ENCODE assay signal across 33 mouse cellular contexts in genomic region chr1:192857582-192857981, GRCm38 (mm10). TPM values are rescaled to one million over a fixed set of nuclear protein-coding genes. Genes with fewer than 3 reads are reported as not detected.
"Had no signal": no experiment of that assay in that cellular context is flagged by ENCODE, and none has a peak within 500 bp of the region (broad histone marks: within the 10 kb centered on the region; RNA-seq: fewer than 3 reads in every experiment).

No protein-coding gene starts in this region.

- H3K9ac ChIP-seq: limb, embryonic 12.5 days; limb, embryonic 13.5 days; limb, embryonic 15.5 days; liver, embryonic 12.5 days; liver, embryonic 13.5 days; liver, embryonic 14.5 days; liver, embryonic 15.5 days; liver, postnatal 0 days; lung, embryonic 14.5 days; lung, embryonic 15.5 days; midbrain, embryonic 12.5 days; midbrain, embryonic 13.5 days; midbrain, embryonic 15.5 days had no signal

- H3K36me3 ChIP-seq: limb, embryonic 12.5 days; limb, embryonic 13.5 days; limb, embryonic 15.5 days; liver, embryonic 12.5 days; liver, embryonic 13.5 days; liver, embryonic 15.5 days; lung, embryonic 15.5 days; midbrain, embryonic 10.5 days; midbrain, embryonic 12.5 days; midbrain, embryonic 13.5 days; midbrain, embryonic 15.5 days had no signal

- H3K9me3 ChIP-seq: limb, embryonic 10.5 days; limb, embryonic 12.5 days; limb, embryonic 13.5 days; limb, embryonic 15.5 days; liver, embryonic 12.5 days; liver, embryonic 13.5 days; liver, embryonic 15.5 days; lung, embryonic 15.5 days; megakaryocyte, embryonic 14.5 days; midbrain, embryonic 10.5 days; midbrain, embryonic 12.5 days; midbrain, embryonic 13.5 days; midbrain, embryonic 15.5 days had no signal

- H3K4me1 ChIP-seq: liver, embryonic 13.5 days; liver, embryonic 15.5 days; megakaryocyte, embryonic 14.5 days had no signal

- H3K27me3 ChIP-seq: limb, embryonic 12.5 days; limb, embryonic 13.5 days; limb, embryonic 15.5 days; midbrain, embryonic 15.5 days had no signal

- H3K27ac ChIP-seq: left cerebral cortex, adult 2 months; limb, embryonic 10.5 days; limb, embryonic 12.5 days; limb, embryonic 13.5 days; limb, embryonic 15.5 days; liver, embryonic 12.5 days; liver, embryonic 13.5 days; liver, embryonic 14.5 days; liver, embryonic 15.5 days; lung, embryonic 15.5 days; macrophage; midbrain, embryonic 10.5 days; midbrain, embryonic 12.5 days; midbrain, embryonic 13.5 days; midbrain, embryonic 15.5 days had no signal

- H3K4me3 ChIP-seq: left cerebral cortex, adult 2 months; limb, embryonic 10.5 days; limb, embryonic 12.5 days; limb, embryonic 13.5 days; limb, embryonic 15.5 days; liver, embryonic 12.5 days; liver, embryonic 13.5 days; liver, embryonic 15.5 days; lung, embryonic 15.5 days; megakaryocyte, embryonic 14.5 days; midbrain, embryonic 10.5 days; midbrain, embryonic 12.5 days; midbrain, embryonic 13.5 days; midbrain, embryonic 15.5 days had no signal

- DNase-seq: left cerebral cortex, postnatal 4 days; liver; liver, embryonic 13.5 days; liver, postnatal 0 days; lung, adult 18-20 months; lung, adult 2 months; lung, embryonic 14.5 days; lung, postnatal 10 days; lung, postnatal 14 days; lung, postnatal 36 days; lung, postnatal 4 days; midbrain, embryonic 14.5 days had no signal

- H3K4me2 ChIP-seq: limb, embryonic 12.5 days; limb, embryonic 13.5 days; limb, embryonic 15.5 days; liver, embryonic 11.5 days; liver, embryonic 12.5 days; liver, embryonic 13.5 days; liver, embryonic 15.5 days; lung, embryonic 14.5 days; lung, embryonic 15.5 days; midbrain, embryonic 11.5 days; midbrain, embryonic 12.5 days; midbrain, embryonic 13.5 days; midbrain, embryonic 15.5 days had no signal

RNA-seq across cellular contexts. Expression of gene Sertad4, which starts 2.0 kb away (rescaled TPM):
- total RNA-seq: liver, adult 2 months; megakaryocyte progenitor cell, adult 5-6 weeks; megakaryocyte, adult 5-6 weeks; monocyte, adult 5-6 weeks had no signal
- polyA plus RNA-seq: macrophage had no signal
